Mouse (Mus musculus): ENCODE measurements around the gene Gns. TPM values are rescaled to one million over a fixed set of nuclear protein-coding genes. Genes with fewer than 3 reads are reported as not detected.
A peak's percentile ranks its signal among the peaks of the same experiment; 100 is the strongest.

Gene Gns
- total RNA-seq, 1 experiment: 61.0 TPM

DNA sequence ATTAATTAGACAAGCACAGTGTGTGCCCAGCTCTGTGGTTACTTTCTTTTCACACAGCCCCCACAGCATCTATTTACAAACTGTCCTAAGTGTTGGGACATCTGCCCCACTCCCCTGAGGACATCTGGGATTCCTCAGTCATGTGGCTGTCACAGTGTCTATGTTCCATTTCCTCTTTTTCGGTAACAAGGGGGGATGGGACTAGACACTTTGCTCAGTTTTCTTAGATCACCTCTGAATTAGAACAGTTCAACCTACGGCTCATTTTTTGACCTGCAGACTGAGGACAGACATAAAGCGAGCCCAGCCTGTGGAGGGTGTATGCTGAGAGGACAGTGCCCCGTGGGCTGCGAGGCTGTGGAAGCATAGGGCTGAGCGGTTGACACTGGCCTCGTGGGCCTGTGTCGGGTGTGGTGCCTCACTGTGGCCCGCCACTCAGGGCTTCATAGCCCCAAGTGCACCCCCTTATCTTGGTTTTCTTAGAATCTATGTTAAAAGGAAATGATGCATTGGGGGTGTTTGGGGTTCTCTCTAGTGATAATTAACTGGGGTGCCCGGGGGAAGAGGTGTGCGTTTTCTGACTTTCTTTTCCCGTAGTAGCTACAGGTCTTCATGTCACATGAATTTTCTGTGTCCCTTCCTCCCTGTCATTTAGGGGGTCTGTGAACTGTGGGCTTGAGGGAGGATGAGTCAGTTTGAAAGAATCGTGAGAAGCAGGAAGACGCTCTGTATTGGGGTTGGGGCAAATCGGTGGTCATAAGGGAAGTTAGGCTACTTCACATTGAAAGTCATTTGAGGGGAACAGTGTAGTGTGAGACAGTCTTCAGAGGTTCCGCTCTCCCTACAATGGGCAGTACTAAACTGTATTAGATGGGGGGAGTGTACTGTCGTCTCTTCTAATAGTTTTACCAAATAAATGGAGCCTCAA, 10.1 kb downstream of the Gns start:
- in situ Hi-C loops (cut with MboI; ENCODE audit: low sequenced_read_pairs in 2 of 2, unreplicated experiment in 2 of 2): no loop called here
- no peak for TF ChIP-seq HCFC1 (IDR thresholded peaks at IDR 0.05; ENCODE audit: borderline replicate concordance, insufficient read depth, low read length)
- no peak for TF ChIP-seq CHD2 (IDR thresholded peaks at IDR 0.05; ENCODE audit: low read depth, low read length)
- no peak for TF ChIP-seq ZNF384 (IDR thresholded peaks at IDR 0.05; ENCODE audit: low read depth, low read length)
- TF ChIP-seq MAFK (IDR thresholded peaks at IDR 0.05; ENCODE audit: insufficient read depth, low read depth, low read length): no peak
- no peak for TF ChIP-seq ZC3H11A (IDR thresholded peaks at IDR 0.05; ENCODE audit: borderline replicate concordance, low read depth, low read length)

DNA sequence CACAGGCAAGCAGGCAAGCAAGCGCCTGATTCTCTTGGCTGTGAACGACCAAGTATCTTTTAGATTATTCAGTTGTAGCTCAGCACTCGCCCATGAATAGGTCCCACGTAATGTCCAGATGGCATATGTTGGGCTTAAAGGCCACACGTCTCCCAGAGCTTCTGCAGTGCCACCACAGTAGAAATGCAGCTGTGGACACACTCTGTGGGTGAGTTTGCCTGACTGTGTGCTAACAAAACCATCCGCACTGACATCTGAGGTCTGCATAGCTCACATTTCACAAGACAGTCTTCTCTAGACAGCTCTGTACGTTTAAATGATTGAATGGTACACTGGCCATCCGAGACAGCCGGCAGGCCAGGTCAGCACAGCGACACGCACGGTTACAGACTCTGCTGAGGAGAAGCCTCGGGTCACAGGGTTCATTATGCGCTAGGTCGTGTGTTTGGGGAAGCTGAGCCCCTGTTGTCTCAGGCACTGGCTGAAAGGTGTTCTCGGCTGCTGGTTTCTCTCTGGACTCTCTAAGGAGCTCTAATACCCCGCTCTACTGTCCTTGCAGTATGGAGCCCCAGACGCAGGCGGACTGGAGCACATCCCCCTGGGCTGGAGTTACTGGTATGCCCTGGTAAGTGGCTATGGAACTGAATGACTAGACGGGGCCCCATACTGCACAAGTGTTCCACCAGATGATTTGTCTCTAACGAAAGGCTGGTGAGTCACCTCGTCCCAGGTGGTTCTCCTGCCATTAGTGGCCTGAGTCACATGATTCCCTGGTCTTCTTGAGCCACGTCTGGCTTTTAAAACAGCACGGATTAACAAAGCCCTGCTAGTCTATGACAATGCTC, 11.0 kb downstream of the Gns start:
- Histone ChIP-seq H3K27ac (ENCODE audit: insufficient read depth, low read depth, low read length, poor library complexity, severe bottlenecking) (no peak overlapping the region), H3K9ac (ENCODE audit: insufficient read depth, low read depth, low read length, poor library complexity, severe bottlenecking) (no peak overlapping the region), H3K9me3 (ENCODE audit: control insufficient read depth, insufficient read depth, low read depth, low read length) (no peaks in the 10 kb centered on the region), H3K4me1 (ENCODE audit: control insufficient read depth in 2 of 2, insufficient read depth in 2 of 2, low read length in 2 of 2, poor library complexity in 1 of 2) (peaks cover 0 to 4% of the 10 kb centered on the region in 2 experiments; a peak in 1 of 4 replicates), H3K4me3 (ENCODE audit: insufficient read depth in 1 of 2, low read depth in 1 of 2, low read length in 2 of 2, poor library complexity in 1 of 2, severe bottlenecking in 1 of 2) (no peak overlapping the region), H3K36me3 (ENCODE audit: control insufficient read depth, insufficient read depth, low read length, poor library complexity, severe bottlenecking) (peaks cover 46% of the 10 kb centered on the region)
- DNase-seq (ENCODE audit: low read depth, low spot score): no peak
- in situ Hi-C loops (cut with MboI; ENCODE audit: low sequenced_read_pairs in 2 of 2, unreplicated experiment in 2 of 2): no loop called here
- TF ChIP-seq MAFK (IDR thresholded peaks at IDR 0.05; ENCODE audit: insufficient read depth, low read depth, low read length): no peak
- no peak for TF ChIP-seq ZC3H11A (IDR thresholded peaks at IDR 0.05; ENCODE audit: borderline replicate concordance, low read depth, low read length)
- no peak for TF ChIP-seq ZNF384 (IDR thresholded peaks at IDR 0.05; ENCODE audit: low read depth, low read length)
- no peak for TF ChIP-seq HCFC1 (IDR thresholded peaks at IDR 0.05; ENCODE audit: borderline replicate concordance, insufficient read depth, low read length)
- TF ChIP-seq CHD2 (IDR thresholded peaks at IDR 0.05; ENCODE audit: low read depth, low read length): no peak

More for the DNA sequence above, 10.1 kb downstream of the Gns start:
- Histone ChIP-seq H3K9me3 (ENCODE audit: control insufficient read depth, insufficient read depth, low read depth, low read length) (no peaks in the 10 kb centered on the region), H3K36me3 (ENCODE audit: control insufficient read depth, insufficient read depth, low read length, poor library complexity, severe bottlenecking) (peaks cover 43% of the 10 kb centered on the region), H3K4me3 (ENCODE audit: insufficient read depth in 1 of 2, low read depth in 1 of 2, low read length in 2 of 2, poor library complexity in 1 of 2, severe bottlenecking in 1 of 2) (no peak overlapping the region), H3K27ac (ENCODE audit: insufficient read depth, low read depth, low read length, poor library complexity, severe bottlenecking) (no peak overlapping the region), H3K4me1 (ENCODE audit: control insufficient read depth in 2 of 2, insufficient read depth in 2 of 2, low read length in 2 of 2, poor library complexity in 1 of 2) (peaks cover 0 to 4% of the 10 kb centered on the region in 2 experiments; a peak in 1 of 4 replicates), H3K9ac (ENCODE audit: insufficient read depth, low read depth, low read length, poor library complexity, severe bottlenecking) (0 out of 2 replicates have a peak overlapping the region, but pooled peaks have one; percentile 73)
- DNase-seq (ENCODE audit: low read depth, low spot score): no peak

DNA sequence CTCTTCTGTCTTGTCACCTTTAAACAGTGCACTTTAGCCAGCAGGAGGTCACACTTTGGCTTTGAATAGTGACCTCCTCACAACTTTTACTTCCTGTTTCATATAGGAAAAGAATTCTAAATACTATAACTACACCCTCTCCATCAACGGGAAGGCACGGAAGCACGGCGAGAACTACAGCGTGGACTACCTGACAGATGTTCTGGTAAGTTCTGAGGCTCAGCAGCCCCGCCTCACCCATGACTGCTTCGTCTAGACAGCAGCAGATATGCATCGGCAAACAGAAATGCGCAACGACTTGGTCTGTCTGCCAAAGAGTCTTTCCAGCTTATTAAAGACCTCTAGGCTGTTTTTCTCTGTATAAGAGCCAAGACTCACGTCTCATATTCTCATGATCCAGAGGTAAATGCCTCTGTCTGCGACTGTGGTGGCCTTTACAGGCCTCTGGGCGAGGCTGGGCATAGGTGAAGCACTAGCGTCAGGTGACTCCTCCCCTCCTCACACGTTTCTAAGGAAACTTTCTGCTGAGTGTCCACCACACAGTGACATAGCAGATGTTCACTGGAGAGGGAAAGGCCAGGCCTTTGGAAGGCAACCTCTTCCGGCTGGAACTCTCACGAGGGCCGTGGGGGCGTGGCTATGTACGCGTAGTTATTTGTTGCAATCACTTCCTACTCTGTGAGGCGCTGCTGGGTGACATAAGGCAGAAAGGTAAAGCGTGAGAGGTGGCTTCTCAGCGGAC, 11.8 kb downstream of the Gns start:
- TF ChIP-seq MAFK (IDR thresholded peaks at IDR 0.05; ENCODE audit: insufficient read depth, low read depth, low read length) (no peak), HCFC1 (IDR thresholded peaks at IDR 0.05; ENCODE audit: borderline replicate concordance, insufficient read depth, low read length) (no peak), ZNF384 (IDR thresholded peaks at IDR 0.05; ENCODE audit: low read depth, low read length) (no peak), CHD2 (IDR thresholded peaks at IDR 0.05; ENCODE audit: low read depth, low read length) (no peak), ZC3H11A (IDR thresholded peaks at IDR 0.05; ENCODE audit: borderline replicate concordance, low read depth, low read length) (no peak)
- Histone ChIP-seq H3K9ac (ENCODE audit: insufficient read depth, low read depth, low read length, poor library complexity, severe bottlenecking) (no peak overlapping the region), H3K9me3 (ENCODE audit: control insufficient read depth, insufficient read depth, low read depth, low read length) (no peaks in the 10 kb centered on the region), H3K4me3 (ENCODE audit: insufficient read depth in 1 of 2, low read depth in 1 of 2, low read length in 2 of 2, poor library complexity in 1 of 2, severe bottlenecking in 1 of 2) (no peak overlapping the region), H3K36me3 (ENCODE audit: control insufficient read depth, insufficient read depth, low read length, poor library complexity, severe bottlenecking) (peaks cover 54% of the 10 kb centered on the region), H3K27ac (ENCODE audit: insufficient read depth, low read depth, low read length, poor library complexity, severe bottlenecking) (no peak overlapping the region), H3K4me1 (ENCODE audit: control insufficient read depth in 2 of 2, insufficient read depth in 2 of 2, low read length in 2 of 2, poor library complexity in 1 of 2) (peaks cover 0 to 4% of the 10 kb centered on the region in 2 experiments; a peak in 1 of 4 replicates)
- DNase-seq (ENCODE audit: low read depth, low spot score): no peak
- in situ Hi-C loops (cut with MboI; ENCODE audit: low sequenced_read_pairs in 2 of 2, unreplicated experiment in 2 of 2): no loop called here

DNA sequence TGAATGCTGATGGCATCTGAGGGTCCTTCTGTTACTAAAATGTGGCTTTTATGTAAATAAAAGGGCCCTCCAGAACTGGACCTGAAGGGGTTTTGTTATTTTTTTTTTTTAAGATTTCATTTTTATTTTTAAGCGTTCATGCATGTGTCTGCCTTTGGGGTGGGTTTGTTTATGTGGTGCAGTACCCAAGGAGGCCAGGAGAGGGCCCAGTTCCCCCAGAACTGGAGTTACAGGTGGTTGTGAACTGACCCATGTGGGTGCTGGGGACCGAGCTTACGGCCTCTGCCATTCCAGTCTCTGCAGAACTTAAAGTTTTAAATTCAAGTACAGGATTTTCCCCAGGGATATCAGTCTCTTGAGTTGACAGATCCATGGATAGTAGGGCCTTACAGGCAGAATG, 14.5 kb downstream of the Gns start:
- DNase-seq (ENCODE audit: low read depth, low spot score): no peak
- Histone ChIP-seq H3K4me1 (ENCODE audit: control insufficient read depth in 2 of 2, insufficient read depth in 2 of 2, low read length in 2 of 2, poor library complexity in 1 of 2) (peaks cover 0 to 2% of the 10 kb centered on the region in 2 experiments; a peak in 1 of 4 replicates), H3K9me3 (ENCODE audit: control insufficient read depth, insufficient read depth, low read depth, low read length) (no peaks in the 10 kb centered on the region), H3K4me3 (ENCODE audit: insufficient read depth in 1 of 2, low read depth in 1 of 2, low read length in 2 of 2, poor library complexity in 1 of 2, severe bottlenecking in 1 of 2) (no peak overlapping the region), H3K36me3 (ENCODE audit: control insufficient read depth, insufficient read depth, low read length, poor library complexity, severe bottlenecking) (peaks cover 66% of the 10 kb centered on the region), H3K9ac (ENCODE audit: insufficient read depth, low read depth, low read length, poor library complexity, severe bottlenecking) (no peak overlapping the region), H3K27ac (ENCODE audit: insufficient read depth, low read depth, low read length, poor library complexity, severe bottlenecking) (no peak overlapping the region)
- in situ Hi-C loops (cut with MboI; ENCODE audit: low sequenced_read_pairs in 2 of 2, unreplicated experiment in 2 of 2): no loop called here
- TF ChIP-seq ZNF384 (IDR thresholded peaks at IDR 0.05; ENCODE audit: low read depth, low read length): no peak
- no peak for TF ChIP-seq HCFC1 (IDR thresholded peaks at IDR 0.05; ENCODE audit: borderline replicate concordance, insufficient read depth, low read length)
- no peak for TF ChIP-seq CHD2 (IDR thresholded peaks at IDR 0.05; ENCODE audit: low read depth, low read length)
- TF ChIP-seq MAFK (IDR thresholded peaks at IDR 0.05; ENCODE audit: insufficient read depth, low read depth, low read length): no peak
- no peak for TF ChIP-seq ZC3H11A (IDR thresholded peaks at IDR 0.05; ENCODE audit: borderline replicate concordance, low read depth, low read length)
